Mouse (Mus musculus): ENCODE results near the gene Wdr83os.
"Not testable (repeated sequence)": the region's sequence is repeated elsewhere in the genome, so short reads cannot be mapped to it uniquely, and the experiment has no call there.

Wdr83os gene

GRCm38 (mm10) chr8:85120251-85120650, 39.7 kb downstream of the Wdr83os start:
- not testable (repeated sequence) for DNase-seq

- no peak for DNase-seq
These were observed 42.5 kb downstream of the Wdr83os start, which contains the start of gene Zfp791 for GRCm38 (mm10) chr8:85122995-85123394. Zfp791 (minus strand) TSS chr8:85123095.

GRCm38 (mm10) chr8:85123691-85124090, 43.2 kb downstream of the Wdr83os start:
- no peak for DNase-seq
